Mouse (Mus musculus): ENCODE measurements around the gene Brd2. TPM values are rescaled to one million over a fixed set of nuclear protein-coding genes. Genes with fewer than 3 reads are reported as not detected.
A peak's percentile ranks its signal among the peaks of the same experiment; 100 is the strongest.

The Brd2 gene
- polyA plus RNA-seq, 1 experiment: 178 TPM

DNA sequence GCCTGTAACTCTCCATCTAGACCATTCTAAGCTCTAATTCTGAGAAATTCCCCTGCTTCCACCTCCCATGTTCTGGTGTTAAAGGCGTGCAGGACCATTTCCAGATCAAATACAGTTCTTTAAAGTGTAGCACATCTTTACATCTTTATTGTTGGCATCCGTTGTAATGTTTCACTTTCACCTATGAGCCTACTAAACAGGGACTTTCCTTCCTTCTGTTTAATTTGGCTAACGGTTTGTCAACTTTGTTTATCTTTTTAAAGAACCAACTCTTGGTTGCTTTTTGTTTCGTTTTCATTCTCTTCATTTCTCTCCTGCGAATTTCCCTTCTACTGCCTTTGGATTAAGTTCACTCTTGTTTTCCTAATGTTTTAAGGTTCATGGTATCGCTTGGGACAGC, 19.6 kb downstream of the Brd2 start:
- peaks cover 2% of the 10 kb centered on the region; the same call in 1 of the 2 replicates for H3K4me1 ChIP-seq (ENCODE audit: control insufficient read depth, insufficient read depth, low read length)
- H3K27ac ChIP-seq (ENCODE audit: control insufficient read depth, insufficient read depth, low read depth, low read length): no peak overlapping the region
- no peak overlapping the region for H3K4me3 ChIP-seq (ENCODE audit: control insufficient read depth, low read depth, low read length)
- TF ChIP-seq CTCF (IDR thresholded peaks at IDR 0.05; ENCODE audit: control insufficient read depth, insufficient read depth, insufficient replicate concordance, low read depth, low read length): no peak
- no peak for TF ChIP-seq POLR2A (IDR thresholded peaks at IDR 0.05; ENCODE audit: control insufficient read depth, low read depth, low read length)
- no peaks in the 10 kb centered on the region for H3K36me3 ChIP-seq (ENCODE audit: control insufficient read depth, insufficient read depth, low read length)
- no peaks in the 10 kb centered on the region for H3K27me3 ChIP-seq (ENCODE audit: control insufficient read depth, insufficient read depth, low read length)

DNA sequence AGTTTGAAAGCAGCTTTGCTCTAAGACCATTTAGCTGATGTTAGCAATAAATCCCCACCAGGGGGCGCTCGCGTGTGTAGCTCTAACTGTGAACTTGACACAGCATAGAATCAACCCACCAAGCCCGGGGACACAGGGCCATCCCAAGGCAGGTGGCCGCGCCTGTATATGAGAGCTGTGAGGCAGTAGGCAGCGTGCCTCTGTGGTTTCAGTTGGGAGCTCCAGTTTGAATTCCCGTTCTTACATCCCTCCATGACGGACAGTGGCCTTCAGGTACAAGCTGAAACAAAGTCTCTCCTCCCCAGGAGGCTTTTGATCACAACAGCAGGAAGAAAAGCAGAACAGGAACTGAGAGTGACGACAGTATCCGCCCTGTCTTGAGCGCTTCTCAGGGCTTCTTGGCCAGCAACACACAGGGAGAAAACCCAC, 20.8 kb downstream of the Brd2 start:
- Histone ChIP-seq H3K4me1 (ENCODE audit: control insufficient read depth, insufficient read depth, low read length) (peaks cover 2% of the 10 kb centered on the region; the same call in 1 of the 2 replicates), H3K27ac (ENCODE audit: control insufficient read depth, insufficient read depth, low read depth, low read length) (no peak overlapping the region), H3K4me3 (ENCODE audit: control insufficient read depth, low read depth, low read length) (no peak overlapping the region), H3K27me3 (ENCODE audit: control insufficient read depth, insufficient read depth, low read length) (no peaks in the 10 kb centered on the region), H3K36me3 (ENCODE audit: control insufficient read depth, insufficient read depth, low read length) (no peaks in the 10 kb centered on the region)
- no peak for TF ChIP-seq POLR2A (IDR thresholded peaks at IDR 0.05; ENCODE audit: control insufficient read depth, low read depth, low read length)
- TF ChIP-seq CTCF (IDR thresholded peaks at IDR 0.05; ENCODE audit: control insufficient read depth, insufficient read depth, insufficient replicate concordance, low read depth, low read length): peak; percentile 51; the same call in 1 of the 2 replicates

DNA sequence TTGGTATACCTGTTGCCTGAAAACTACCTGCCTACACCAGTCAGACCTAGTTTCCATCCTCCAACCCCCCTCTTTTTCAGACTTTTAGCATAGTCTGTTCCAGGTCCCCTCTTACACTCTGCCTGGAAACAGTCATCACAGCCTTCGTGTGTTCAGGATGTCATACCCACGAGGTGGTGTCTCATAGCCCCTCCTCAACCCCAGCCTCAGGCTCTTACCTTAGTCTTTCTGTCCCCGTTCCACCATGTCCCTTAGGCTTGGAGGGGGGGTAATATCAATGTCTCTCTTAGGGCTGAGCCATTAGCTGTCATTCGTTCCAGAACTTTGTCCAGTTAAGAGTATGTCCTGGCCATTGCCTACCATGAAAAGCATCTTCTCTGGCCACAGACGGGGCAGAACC, 21.2 kb downstream of the Brd2 start:
- no peak for TF ChIP-seq CTCF (IDR thresholded peaks at IDR 0.05; ENCODE audit: control insufficient read depth, insufficient read depth, insufficient replicate concordance, low read depth, low read length)
- no peak for TF ChIP-seq POLR2A (IDR thresholded peaks at IDR 0.05; ENCODE audit: control insufficient read depth, low read depth, low read length)

DNA sequence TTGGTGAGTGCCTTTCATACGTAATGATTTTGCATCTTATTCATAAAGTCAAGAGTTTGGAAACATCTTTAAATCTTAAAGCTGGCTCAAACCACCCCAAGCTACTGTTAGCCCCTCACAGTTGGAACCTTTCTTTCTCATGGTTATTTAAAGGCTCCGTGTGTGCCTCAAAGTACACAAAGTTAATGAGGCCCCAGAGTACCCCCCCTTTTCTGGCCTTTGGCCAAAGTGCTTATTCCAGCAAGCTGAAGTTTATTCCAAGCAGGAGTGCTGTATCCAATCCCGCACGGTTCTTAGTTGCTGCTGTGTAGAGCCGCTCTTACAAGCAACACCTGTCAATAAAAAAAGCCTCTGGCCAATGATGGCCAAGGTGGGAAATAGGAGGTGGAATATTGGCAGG, 22.9 kb downstream of the Brd2 start:
- Histone ChIP-seq H3K36me3 (ENCODE audit: control insufficient read depth, insufficient read depth, low read length) (no peaks in the 10 kb centered on the region), H3K4me3 (ENCODE audit: control insufficient read depth, low read depth, low read length) (no peak overlapping the region)
- TF ChIP-seq POLR2A (IDR thresholded peaks at IDR 0.05; ENCODE audit: control insufficient read depth, low read depth, low read length): no peak
- TF ChIP-seq CTCF (IDR thresholded peaks at IDR 0.05; ENCODE audit: control insufficient read depth, insufficient read depth, insufficient replicate concordance, low read depth, low read length): no peak

More for the DNA sequence above, 21.2 kb downstream of the Brd2 start:
- no peaks in the 10 kb centered on the region for H3K27me3 ChIP-seq (ENCODE audit: control insufficient read depth, insufficient read depth, low read length)
- H3K4me3 ChIP-seq (ENCODE audit: control insufficient read depth, low read depth, low read length): no peak overlapping the region
- peaks cover 2% of the 10 kb centered on the region; the same call in 1 of the 2 replicates for H3K4me1 ChIP-seq (ENCODE audit: control insufficient read depth, insufficient read depth, low read length)
- no peaks in the 10 kb centered on the region for H3K36me3 ChIP-seq (ENCODE audit: control insufficient read depth, insufficient read depth, low read length)
- no peak overlapping the region for H3K27ac ChIP-seq (ENCODE audit: control insufficient read depth, insufficient read depth, low read depth, low read length)

GRCm38 (mm10) chr17:34098709-34099479, 23.5 kb downstream of the Brd2 start:
- Histone ChIP-seq H3K27ac (ENCODE audit: control insufficient read depth, insufficient read depth, low read depth, low read length) (no peak overlapping the region), H3K36me3 (ENCODE audit: control insufficient read depth, insufficient read depth, low read length) (no peaks in the 10 kb centered on the region), H3K4me3 (ENCODE audit: control insufficient read depth, low read depth, low read length) (no peak overlapping the region), H3K27me3 (ENCODE audit: control insufficient read depth, insufficient read depth, low read length) (no peaks in the 10 kb centered on the region), H3K4me1 (ENCODE audit: control insufficient read depth, insufficient read depth, low read length) (peaks cover 6% of the 10 kb centered on the region)
- TF ChIP-seq CTCF (IDR thresholded peaks at IDR 0.05; ENCODE audit: control insufficient read depth, insufficient read depth, insufficient replicate concordance, low read depth, low read length) (no peak), POLR2A (IDR thresholded peaks at IDR 0.05; ENCODE audit: control insufficient read depth, low read depth, low read length) (no peak)

More for the DNA sequence above, 22.9 kb downstream of the Brd2 start:
- H3K27ac ChIP-seq (ENCODE audit: control insufficient read depth, insufficient read depth, low read depth, low read length): no peak overlapping the region
- H3K27me3 ChIP-seq (ENCODE audit: control insufficient read depth, insufficient read depth, low read length): no peaks in the 10 kb centered on the region
- H3K4me1 ChIP-seq (ENCODE audit: control insufficient read depth, insufficient read depth, low read length): peaks cover 2% of the 10 kb centered on the region; the same call in 1 of the 2 replicates

DNA sequence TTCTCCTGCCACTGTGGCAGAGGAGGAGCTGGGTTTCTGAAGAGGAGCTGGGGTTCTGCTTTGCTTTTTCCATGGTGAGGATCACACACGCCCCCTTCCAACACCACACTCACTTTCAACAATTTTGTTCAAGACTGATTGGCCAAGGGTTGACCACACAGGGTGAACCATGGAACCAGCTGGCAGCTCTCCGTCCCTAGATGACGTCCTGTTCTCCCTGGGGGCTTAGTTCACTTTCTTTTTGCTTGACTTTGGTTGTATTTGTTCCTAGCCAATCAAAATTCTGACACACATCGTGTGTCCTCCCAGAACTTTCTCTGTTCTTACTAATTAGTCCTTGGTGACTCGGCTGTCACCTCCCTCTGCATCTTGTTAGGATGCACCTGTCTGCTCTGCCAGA, 25.2 kb downstream of the Brd2 start:
- H3K27ac ChIP-seq (ENCODE audit: control insufficient read depth, insufficient read depth, low read depth, low read length): no peak overlapping the region
- no peaks in the 10 kb centered on the region for H3K36me3 ChIP-seq (ENCODE audit: control insufficient read depth, insufficient read depth, low read length)
- no peaks in the 10 kb centered on the region for H3K27me3 ChIP-seq (ENCODE audit: control insufficient read depth, insufficient read depth, low read length)
- H3K4me3 ChIP-seq (ENCODE audit: control insufficient read depth, low read depth, low read length): no peak overlapping the region
- no peak for TF ChIP-seq CTCF (IDR thresholded peaks at IDR 0.05; ENCODE audit: control insufficient read depth, insufficient read depth, insufficient replicate concordance, low read depth, low read length)
- TF ChIP-seq POLR2A (IDR thresholded peaks at IDR 0.05; ENCODE audit: control insufficient read depth, low read depth, low read length): no peak
- H3K4me1 ChIP-seq (ENCODE audit: control insufficient read depth, insufficient read depth, low read length): peaks cover 11% of the 10 kb centered on the region

DNA sequence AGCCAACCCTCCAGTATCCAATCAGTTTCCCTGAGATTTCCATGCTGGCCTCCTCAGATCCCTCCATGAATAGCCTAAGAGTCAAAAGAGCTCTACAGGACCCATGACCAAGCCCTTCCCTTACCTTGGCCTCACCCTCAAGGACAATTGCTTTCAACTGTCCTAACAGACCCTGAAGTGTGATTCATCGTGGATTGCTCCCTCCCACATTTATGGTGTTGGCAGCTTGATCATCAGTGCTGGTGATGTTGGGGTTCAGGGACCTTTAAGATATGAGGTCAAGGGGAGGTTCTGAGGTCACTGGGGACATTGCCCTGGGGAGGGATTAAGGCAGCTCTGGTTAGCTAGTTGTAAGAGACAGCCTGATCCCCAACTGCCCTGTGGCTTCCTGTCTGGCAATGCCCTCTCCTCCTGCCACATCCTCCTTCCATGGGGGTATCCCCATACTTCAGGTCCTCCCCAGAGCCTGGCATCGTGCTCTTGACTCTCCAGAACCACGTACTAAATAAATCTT, 25.9 kb downstream of the Brd2 start:
- no peaks in the 10 kb centered on the region for H3K27me3 ChIP-seq (ENCODE audit: control insufficient read depth, insufficient read depth, low read length)
- H3K36me3 ChIP-seq (ENCODE audit: control insufficient read depth, insufficient read depth, low read length): no peaks in the 10 kb centered on the region
- TF ChIP-seq POLR2A (IDR thresholded peaks at IDR 0.05; ENCODE audit: control insufficient read depth, low read depth, low read length) (no peak), CTCF (IDR thresholded peaks at IDR 0.05; ENCODE audit: control insufficient read depth, insufficient read depth, insufficient replicate concordance, low read depth, low read length) (no peak)
- no peak overlapping the region for H3K27ac ChIP-seq (ENCODE audit: control insufficient read depth, insufficient read depth, low read depth, low read length)
- no peak overlapping the region for H3K4me3 ChIP-seq (ENCODE audit: control insufficient read depth, low read depth, low read length)
- peaks cover 9% of the 10 kb centered on the region for H3K4me1 ChIP-seq (ENCODE audit: control insufficient read depth, insufficient read depth, low read length)

Data from testis, adult 2 months (tissue).